Mouse (Mus musculus) left cerebral cortex, adult 8-10 months (tissue): ENCODE data around the gene C2cd4a. TPM values are rescaled to one million over a fixed set of nuclear protein-coding genes. Genes with fewer than 3 reads are reported as not detected.

ENCODE experiments used
- DNase-seq, 2 experiments: peaks; one replicate each; pipeline ENCODE4 v3.0.0; 2022; ENCODE audit warnings: low spot score in 2 of 2
- total RNA-seq, 4 experiments: library from RNA; stranded (reverse); gene quantifications; 2 replicates each; pipeline ENCODE4 v1.2.4; 2022

C2cd4a gene
- total RNA-seq, 4 experiments from 2014 or later, result 0.28 TPM; not detected in 3

DNA sequence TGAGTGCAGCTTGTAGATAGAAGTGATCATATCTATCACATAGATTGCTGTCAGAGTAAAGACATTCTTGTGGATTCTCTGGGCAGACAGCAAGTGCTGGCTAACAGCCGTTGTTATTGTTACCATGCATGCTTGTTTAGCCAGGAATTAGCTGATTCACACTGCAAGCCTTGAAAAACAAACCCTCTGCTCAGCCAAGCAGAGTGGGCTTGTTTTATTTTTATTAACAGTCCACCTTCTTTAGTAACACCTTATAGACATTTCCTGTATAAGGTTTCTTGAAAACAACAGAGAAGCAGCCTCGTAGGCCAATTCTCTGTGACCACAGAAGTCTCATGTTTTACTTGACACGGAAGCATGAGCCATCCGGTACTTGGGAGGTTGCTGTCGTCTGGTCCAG, 2.4 kb upstream of the C2cd4a start:
- no peak for DNase-seq

DNA sequence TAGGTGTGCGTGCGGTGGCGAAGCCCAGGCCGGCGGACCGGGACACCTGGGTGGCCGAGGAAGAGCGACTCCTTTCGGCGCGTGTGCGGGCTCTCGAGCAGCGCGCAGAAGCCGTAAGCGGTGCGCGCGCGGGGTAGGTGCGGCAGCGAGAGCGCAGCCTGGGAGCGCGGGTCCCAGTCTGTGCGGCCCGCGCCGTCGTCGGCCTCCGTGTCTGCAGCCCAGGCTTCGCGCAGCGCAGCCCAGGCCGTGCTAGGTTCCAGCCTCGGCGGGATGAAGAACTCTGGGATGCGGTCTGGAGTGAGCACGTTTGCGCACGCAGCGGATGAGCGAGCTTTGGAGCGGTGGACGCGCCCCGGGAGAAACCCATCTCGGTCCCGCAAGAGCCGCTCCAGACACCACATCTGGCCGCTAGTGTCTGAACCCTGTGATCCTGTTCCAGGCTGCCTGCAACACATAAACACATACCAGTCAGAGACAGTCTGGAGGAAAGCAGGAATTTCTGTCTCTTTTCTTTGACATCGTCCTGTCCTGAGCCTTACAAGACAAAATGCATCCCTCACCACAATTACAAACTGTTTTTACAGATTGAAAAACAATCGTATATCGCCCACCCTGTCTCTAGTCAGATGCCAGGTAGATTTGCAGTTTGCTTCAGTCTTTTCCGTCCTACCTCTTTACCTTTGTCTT, 628 bp downstream of the C2cd4a start:
- DNase-seq, result no peak

DNA sequence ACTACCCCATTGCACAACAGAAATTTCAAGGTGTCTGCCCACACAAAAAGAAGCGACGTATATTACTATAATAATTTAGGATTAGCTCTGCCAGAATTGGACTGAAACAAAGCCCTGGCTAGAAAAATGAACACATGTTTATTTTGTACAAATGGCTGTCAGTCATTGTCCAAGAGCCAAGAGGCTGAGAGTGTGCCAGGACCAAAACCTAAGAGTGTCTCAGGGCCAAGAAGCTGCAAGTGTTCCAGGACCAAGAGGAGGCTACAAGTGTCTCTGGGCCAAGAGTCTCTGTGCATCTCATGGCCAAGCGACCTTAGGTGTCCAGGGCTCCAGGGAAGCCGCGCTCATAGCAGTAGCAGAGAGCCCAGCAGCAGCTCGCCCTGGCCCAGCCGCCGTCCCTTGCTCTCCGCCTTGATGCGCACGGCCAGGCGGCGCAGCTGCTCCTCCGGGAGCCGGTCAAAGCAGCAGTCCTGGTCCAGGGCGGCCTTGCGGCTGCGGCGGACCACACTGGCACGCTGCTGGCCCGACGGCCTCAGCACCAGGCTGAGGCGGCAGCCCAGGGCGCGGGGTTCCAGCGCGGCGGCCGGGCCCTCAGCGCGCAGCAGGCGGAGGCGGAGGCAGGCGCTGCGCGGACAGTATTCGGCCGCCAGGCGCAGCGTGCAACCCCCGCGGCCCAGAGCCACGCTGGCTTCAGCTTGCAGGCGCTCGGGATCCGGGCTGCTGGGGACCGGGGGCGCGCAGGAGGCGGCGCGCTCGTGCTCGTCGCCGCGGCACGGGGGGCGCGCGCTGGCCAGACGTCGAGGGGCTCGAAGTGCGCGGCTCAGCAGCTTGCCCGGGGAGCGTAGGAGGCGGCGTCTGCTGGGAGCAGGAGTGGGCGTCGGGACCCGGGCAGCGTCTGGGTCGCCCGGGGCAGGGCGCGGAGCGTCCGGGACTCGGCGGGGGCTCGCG, 1.4 kb downstream of the C2cd4a start:
- DNase-seq, result peak in 1 of 2 experiments; percentile 35

DNA sequence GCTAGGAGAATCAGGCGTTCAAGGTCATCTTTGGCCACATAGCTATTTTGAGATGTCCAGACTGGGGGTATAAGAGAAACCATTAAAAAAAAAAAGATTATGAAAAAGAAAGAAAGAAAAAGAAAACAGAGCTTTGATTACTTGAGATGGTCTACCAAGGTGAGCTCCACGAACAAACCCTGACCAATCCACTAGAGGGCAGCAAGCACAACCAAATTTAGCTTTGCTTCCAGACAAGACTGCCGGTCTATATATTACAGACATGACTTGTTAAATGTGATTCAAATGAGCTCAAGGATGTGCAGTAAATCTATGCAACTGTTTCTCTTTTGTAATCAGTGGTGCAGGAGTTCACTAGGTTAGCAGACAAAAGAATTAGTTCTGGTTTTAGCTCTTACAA, 3.9 kb downstream of the C2cd4a start:
- no peak for DNase-seq

DNA sequence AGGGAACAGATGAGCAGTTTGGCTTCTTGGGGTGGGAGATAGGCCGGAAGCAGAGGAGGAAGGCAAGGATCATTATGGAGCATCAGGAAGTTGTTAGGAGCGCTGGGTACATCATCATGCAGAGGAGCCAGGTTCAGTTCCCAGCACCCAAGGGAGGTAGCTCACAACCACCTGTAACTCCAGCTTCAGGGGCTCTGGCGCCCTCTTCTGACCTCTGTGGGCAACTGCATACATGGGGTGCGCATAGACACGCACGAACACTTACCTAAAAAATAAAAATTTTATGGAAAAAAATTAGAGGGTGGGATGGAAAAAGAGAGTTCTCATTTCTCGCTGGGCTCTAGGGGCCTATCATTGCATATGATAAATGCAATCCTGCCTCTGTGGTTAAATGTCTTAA, 6.6 kb downstream of the C2cd4a start:
- no peak for DNase-seq

DNA sequence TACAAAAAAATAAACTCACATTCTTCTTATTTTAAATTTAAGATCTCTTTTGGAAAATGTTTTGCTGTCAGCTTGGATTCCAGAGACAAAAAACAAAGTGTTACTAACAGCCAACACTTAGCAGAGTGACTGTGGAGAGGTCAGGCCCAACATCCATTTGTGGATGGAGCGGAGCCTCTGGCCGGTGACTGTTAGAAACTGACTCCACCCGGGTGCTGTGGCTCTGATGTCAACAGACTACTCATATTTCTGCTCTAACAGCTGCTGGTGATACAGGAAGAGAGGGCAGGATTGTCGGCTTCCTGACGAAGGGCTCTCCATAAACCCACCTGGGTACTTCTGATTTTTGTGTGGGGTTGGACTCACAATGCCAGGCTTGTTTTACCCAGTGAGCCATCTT, 9.0 kb downstream of the C2cd4a start:
- no peak for DNase-seq

DNA sequence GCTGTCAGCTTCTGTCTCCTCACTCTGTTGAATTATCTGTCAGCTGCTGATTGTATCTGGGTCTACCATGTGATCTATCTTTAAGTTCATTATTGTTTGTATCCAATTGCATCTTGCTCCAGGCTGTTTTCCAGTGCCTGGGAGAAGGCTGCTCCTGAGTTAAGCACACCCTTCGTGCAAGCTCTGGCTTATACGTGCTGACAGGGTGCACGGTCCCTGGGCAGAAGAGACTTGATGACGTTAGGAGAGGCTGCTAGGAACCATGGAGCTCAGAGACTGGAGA, 13.5 kb downstream of the C2cd4a start:
- no peak for DNase-seq

DNA sequence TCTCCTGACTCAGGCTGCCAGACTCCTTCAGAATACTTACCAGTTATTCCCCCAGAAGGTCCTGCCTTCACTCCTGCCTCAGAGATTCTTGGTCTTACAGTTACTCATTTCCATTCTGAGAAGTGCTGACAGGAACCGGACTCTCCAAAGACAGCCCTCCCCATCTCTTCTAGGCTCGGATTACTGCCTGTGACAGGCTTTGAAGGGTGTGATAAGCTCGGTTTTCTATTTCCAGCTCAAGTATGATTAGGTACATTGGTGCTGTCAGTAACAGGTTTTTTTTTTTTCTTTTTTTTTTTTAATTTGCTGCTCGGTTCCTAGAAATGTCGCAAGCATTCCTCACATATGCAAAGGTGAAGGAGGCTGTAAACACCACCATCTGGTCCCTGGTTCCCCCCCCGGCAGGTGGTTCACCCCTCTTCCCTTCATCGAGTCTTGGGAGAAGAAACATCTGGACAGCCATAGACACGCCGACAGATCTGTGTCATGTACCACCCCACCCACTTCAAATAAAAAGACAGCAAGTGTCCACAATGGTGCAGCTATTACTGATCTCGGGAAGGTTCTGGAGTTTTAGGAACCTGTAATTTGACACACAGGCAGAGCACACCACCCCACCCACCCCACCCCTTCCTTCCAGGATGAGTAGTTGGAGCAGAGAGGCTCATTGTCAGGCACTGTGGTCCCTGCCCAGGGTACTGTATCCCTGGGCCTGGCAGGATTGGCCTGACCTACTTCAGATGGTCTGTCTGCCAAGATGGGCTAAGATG, 14.0 kb downstream of the C2cd4a start:
- no peak for DNase-seq

DNA sequence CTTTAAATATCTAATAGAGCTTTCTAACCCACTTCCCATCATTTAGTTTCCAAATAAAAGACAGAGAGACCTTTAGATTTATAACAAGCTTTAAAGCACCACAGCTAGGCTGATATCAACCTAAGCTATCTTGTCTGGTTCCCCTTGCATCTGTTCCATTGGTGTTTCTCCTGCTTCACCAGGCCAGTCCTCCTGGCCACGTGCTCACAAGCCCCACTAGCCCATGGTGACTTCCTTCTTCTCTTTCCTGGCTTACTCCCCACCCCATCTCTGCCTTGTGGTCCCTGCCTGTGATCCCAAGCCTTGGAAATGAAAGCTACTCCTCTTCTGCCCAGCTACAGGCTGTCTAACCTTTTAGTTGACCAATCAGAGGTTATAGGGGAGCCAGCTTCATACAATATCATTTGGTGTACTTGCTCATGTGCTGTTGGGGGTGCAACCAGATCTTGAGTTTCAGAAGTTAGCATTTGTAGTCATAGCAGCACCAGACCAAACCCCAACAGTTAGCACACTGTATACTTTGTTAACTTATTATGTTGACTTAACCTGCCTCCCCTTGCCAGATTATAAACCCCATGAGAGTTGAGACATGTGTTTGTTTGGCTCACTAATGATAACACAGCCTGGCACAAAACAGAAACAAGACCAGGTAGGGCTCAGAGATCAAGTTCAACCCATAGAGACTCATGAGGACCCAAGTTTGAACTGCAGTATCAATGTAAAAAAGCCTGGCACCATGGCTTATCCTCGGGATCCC, 15.8 kb downstream of the C2cd4a start:
- no peak for DNase-seq

DNA sequence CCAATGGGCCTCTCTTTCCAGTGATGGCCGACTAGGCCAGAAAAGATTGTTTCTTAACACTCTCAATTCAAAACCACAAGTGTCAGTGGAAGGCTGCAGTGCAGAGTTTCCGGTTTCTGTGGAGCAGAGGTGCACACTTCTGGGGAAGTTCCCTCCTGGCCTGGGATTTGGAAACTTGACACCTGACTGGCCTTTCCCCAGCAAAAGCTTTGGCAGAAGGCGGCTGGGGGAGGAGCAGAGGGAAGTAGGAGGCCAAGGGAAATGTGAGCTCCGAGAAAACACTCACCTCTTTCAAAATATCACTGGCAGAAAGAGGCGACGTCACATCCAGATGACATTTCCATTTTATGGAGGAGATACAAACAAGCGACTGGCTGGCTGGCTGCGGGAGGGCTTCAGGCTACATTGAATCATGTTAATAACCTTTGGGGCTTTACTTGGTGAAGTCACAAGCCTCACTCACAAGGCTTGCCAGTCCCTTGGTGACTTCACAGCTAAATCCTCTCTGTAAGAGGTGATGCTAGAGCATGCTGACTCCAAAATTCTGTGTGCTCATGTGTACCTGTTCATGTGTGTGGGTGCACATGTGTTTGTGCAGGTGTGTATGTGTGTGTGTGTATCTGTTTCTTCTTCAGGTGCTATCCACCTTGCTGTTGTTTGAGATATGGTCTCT, 18.3 kb downstream of the C2cd4a start:
- no peak for DNase-seq

DNA sequence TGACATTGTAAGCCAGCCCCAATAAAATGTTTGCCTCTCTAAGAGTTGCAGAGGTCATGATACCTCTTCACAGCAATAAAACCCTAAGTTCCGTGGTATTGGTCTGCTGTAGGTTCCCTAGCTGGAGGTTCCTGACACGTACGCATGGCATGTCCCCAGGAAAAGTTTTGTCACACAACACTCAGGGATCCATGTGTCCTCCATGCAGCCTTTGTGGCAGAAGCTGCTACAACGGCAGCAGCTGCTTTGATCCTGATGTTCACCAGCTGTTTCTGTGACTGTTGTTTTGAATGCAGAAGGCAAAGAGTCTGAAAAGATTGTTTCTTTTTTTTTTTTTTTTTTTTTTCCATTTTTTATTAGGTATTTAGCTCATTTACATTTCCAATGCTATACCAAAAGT, 19.0 kb downstream of the C2cd4a start:
- no peak for DNase-seq

DNA sequence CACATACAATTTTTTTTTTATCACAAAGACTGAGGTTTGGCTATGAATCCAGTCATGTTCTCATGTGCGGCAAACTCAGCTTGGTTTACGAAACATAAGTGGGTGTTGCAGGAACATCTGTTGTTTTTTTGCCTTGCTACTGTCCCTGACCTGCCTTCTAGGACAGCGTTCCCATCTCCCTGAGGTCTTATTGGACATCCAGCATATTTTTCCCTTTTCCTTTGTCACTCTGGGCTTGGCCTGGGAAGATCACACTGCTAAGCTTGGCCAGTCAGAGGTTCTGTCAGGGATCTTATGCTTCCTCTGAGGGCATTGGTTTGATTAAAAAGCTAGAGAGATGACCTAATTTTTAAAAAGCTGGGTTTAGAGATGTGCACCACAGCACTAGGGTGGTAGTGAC, 21.0 kb downstream of the C2cd4a start:
- DNase-seq, result no peak

DNA sequence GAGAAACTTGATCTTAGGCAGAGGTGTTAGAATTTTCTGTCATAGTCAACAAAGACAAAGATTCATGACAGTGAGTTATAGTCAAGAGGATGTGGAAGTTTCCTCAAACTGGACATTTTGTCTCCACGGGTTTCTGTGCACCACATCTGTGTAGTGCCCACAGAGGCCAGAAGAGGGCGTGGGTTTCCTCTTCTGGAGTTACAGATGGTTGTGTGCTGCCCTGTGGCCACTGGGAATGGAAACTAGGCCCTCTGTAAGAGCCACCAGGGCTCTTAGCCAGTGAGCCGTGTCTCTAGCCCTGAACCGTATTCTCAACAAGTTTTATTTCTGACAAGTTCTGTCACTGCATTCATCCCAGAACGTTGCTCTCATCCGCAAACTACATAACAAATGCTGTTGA, 21.6 kb downstream of the C2cd4a start:
- no peak for DNase-seq

DNA sequence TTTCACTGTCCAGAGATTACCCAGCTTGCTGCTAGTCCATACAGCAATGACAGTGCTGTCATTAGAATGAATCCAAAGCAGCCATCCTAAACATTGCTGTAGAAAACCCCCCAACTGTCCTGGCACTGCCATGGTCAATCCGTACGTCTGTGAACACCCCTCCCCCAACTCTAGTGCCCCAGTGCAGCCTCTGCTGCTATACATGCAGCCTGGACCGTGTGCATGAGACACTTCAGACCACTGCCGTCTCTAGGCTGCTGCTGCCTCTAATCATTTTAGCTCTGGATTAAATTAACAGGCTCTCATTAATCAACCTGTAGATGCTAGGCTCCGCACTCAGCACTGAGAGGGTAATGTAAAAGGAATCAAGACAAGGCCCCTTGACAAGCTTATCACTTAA, 25.1 kb downstream of the C2cd4a start:
- DNase-seq, result no peak

DNA sequence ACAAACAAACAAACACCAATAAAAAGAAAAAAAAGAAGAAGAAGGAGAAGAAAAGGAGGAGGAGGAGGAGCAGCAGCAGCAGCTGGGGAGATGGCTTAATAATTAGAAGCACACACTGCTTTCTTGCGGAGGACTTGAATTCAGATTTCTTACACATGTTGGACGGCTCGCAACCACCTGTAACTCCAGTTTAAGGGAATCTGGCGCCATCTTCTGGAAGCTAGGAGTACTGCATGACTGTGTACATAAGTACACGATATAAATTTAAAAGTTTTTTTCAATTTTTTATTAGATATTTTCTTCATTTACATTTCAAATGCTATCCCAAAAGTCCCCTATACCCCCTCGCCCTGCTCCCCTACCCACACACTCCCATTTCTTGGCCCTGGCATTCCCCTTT, 29.9 kb downstream of the C2cd4a start:
- no peak for DNase-seq

DNA sequence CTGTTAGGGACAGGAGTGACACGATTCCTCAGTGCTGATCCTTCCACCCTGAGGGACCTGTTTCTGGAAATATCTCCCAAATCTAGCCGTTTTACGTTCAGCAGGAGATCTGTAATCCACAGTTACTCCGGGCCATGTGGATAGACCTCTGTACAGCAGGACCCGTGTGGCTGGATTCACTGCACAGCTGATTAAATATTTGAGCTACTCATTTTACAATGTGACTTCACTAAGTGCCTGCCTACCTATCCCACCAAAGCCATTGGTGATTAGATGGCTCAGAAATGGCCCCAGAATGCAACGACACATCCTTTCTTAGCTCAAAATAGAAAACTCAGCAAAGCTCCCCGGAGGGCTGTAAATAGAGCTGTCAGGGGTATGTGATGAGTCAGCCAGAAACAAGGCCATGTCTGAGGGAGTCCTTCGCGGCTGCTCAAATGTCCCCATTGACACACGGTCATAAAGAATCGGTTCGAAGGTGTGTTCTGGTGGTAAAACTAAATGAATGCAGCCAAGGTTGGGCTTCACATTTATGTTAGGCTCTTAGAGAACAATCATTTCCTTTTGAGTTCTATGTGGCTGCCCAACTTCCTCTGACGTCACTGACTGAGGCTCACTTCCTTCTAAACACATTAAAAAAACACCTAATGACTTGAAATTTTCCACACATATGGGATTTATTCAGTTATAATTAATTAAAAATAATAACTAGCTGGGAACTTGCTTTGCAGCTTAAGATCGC, 32.9 kb downstream of the C2cd4a start:
- no peak for DNase-seq

DNA sequence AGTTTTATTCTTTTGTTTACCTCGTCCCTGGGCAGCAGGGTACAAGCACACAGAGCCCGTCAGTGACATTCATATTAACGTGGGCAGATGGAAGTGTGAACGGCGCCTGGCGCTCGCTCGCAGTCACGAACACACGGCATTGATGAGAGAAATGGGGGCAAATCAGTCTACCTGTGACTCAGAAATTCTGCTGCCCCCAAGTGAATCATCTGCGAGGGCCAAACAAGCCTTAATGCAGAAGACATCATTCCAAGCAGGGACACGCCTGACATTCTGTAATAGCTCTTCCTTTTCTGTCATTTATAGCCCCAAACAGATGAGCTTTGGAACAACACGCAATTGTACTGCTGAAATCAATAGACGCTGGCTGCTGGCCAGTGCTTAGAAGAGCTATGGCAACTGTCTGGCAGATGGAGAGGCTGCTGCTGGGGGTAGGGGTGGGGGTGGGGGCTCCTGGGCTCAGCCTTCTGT, 36.9 kb downstream of the C2cd4a start:
- peak; percentile 12 to 60 for DNase-seq

DNA sequence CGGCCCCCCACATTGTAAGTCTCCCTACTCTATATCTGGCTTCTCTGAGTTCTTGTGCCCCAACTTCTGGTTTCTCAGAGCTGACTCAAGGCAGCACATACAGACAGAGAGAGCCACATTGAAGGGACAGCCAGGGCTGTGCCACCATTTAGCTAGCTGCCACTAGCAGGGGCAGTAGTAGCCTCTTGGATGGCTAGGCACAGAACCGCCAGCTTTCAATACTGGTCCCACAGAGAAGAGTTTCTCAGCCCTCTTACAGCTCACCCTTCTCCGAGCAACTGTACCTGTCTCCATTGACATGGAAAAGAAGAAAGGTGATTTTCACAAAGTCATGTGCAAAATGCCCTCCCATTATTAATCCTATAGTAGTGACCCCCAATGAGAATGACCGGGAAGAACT, 37.5 kb downstream of the C2cd4a start:
- DNase-seq, result no peak

DNA sequence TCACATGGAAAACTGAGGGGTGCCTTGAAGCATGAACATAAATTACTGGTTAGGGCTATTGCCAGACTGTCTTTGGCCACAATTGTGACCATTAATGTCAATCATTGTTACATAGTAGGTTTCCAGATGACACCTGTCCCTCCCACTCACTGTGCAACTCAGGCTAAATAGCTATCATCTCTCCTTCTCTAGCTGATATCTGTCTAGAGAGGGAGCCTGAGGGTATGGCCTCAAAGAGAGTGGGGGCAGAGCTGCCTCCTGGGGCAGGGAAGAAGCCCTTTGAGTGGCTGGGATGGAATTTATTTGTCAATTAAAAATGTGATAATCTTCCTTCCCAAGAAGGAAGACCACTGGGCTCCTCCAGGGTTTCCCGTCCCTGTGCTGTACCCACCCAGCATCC, 37.9 kb downstream of the C2cd4a start:
- DNase-seq, result no peak

DNA sequence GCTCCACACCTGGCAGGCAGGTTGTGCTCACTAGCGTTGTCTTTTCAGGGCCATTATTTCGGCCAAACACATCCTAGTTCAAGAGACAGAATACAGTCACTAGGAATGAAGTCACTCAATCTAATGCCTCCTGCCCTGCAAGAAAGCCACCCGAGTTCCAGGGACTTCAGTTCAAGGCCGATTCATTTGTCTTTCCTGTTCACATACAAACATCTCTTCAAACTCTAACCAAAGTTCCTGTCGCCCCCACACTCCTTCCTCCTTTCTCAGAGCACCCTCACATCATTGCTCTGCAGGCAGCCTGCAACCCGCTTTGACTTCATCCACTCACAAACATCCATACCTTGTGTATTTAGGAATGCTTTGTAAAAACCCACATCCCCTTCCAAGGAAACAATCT, 38.6 kb downstream of the C2cd4a start:
- no peak for DNase-seq
